Mouse (Mus musculus) central nervous system, embryonic 14 days (tissue): ENCODE measurements around the gene Rxfp4. TPM values are rescaled to one million over a fixed set of nuclear protein-coding genes. Genes with fewer than 3 reads are reported as not detected.

Experiments used
- polyA plus RNA-seq: library from polyadenylated mRNA; depleted of rRNA; stranded (reverse); fragments of >200 nt; gene quantifications from 2 replicates; pipeline ENCODE4 v1.2.3, GENCODE M21; 2012; rRNA removed

The Rxfp4 gene
- not detected in 2 replicates for polyA plus RNA-seq

GRCm38 (mm10) chr3:88652846-88653515 lies at the start of gene Rxfp4:
TSS of gene Rxfp4 (minus strand) at chr3:88653142.

DNA sequence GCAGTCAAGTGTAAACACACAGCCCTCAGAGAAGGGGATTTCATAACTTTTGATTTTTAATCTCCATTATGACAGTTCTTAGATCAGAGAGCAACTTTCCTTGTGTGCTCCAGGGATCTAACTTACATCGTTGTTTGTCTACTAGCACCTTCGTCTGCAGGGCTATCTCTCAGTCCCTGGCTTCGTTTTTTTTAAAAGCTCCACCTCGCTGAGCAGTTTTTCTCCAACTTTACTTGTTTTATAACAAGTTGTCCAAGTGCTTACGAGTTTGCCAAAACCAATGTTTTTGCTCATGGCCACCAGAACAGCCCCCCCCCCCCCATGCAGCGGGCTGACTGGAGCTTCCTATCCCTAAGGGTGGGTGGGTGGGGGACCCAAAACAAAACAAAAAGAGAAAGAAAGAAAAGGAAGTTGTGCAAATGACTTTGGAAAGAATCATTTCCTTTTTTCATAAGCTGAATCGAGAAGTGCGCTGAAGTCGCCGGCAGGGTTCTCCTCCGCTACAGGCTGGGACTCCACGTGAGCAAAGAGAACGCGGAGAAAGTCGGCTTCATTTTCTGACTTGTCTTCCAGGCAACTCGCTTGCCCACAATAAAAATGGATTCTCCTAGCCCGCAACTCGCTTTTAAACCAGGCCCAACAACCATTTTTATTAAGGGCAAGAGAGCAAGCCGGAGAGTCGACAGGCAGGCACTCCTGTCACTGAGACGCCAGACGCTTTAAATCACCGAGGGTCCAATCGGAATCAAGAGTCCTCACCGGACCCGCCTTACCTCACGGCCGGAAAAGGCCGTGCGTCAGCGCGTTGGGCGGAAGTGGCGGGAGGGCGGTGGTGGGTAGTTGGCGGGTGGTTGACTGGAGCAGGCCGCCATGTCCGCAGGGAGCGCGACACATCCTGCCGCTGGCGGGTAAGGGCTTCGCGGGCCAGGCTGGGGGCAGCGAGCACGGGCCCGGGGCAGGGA lies 32.3 kb upstream of the Rxfp4 start, which contains the start of gene Khdc4:
Khdc4 (plus strand) TSS at position 824 of the 962 bp plus-strand sequence.

GRCm38 (mm10) chr3:88605666-88606065 lies 47.3 kb downstream of the Rxfp4 start, which contains the start of gene Arhgef2:
TSS of gene Arhgef2 (plus strand) at chr3:88605966.

Other genes starting within 250 kb of the Rxfp4 start
- gene Pmf1, start 242.8 kb downstream of the Rxfp4 start, polyA plus RNA-seq: 56.6 and 58.5 TPM in 2 replicates
- 32.4 and 34.5 TPM in 2 replicates for gene Slc25a44, start 228.0 kb downstream of the Rxfp4 start, polyA plus RNA-seq
- gene Sema4a, start 192.0 kb downstream of the Rxfp4 start, polyA plus RNA-seq: 41.8 and 44.4 TPM in 2 replicates
- 27.8 and 62.3 TPM in 2 replicates for gene Lmna, start 143.2 kb downstream of the Rxfp4 start, polyA plus RNA-seq
- 81.4 and 92.2 TPM in 2 replicates for gene Mex3a, start 120.7 kb downstream of the Rxfp4 start, polyA plus RNA-seq
- gene Rab25, start 104.8 kb downstream of the Rxfp4 start, polyA plus RNA-seq: 0.61 and 4.2 TPM in 2 replicates
- gene Lamtor2, start 100.1 kb downstream of the Rxfp4 start, polyA plus RNA-seq: 141 and 144 TPM in 2 replicates
- gene Ubqln4, start 99.4 kb downstream of the Rxfp4 start, polyA plus RNA-seq: 102 and 104 TPM in 2 replicates
- 182 and 228 TPM in 2 replicates for gene Ssr2, start 77.3 kb downstream of the Rxfp4 start, polyA plus RNA-seq
- 119 TPM in 2 replicates for gene Arhgef2, start 47.2 kb downstream of the Rxfp4 start, polyA plus RNA-seq
- gene Khdc4, start 32.7 kb upstream of the Rxfp4 start, polyA plus RNA-seq: 140 and 145 TPM in 2 replicates
- 49.9 and 50.2 TPM in 2 replicates for gene Rit1, start 63.7 kb upstream of the Rxfp4 start, polyA plus RNA-seq
- 137 and 174 TPM in 2 replicates for gene Syt11, start 122.0 kb upstream of the Rxfp4 start, polyA plus RNA-seq
- gene Gon4l, start 182.1 kb upstream of the Rxfp4 start, polyA plus RNA-seq: 32.4 and 34.1 TPM in 2 replicates